Mouse (Mus musculus): ENCODE results near the gene Asb11.

The Asb11 gene

GRCm38 (mm10) chrX:164445601-164446000 lies 8.8 kb downstream of the Asb11 start:
- no peak for DNase-seq (ENCODE audit: low read depth, low spot score)

GRCm38 (mm10) chrX:164446106-164446551 lies 9.3 kb downstream of the Asb11 start:
- DNase-seq (ENCODE audit: low read depth, low spot score) = no peak

- DNase-seq (ENCODE audit: low read depth, low spot score) = no peak
These were observed 10.3 kb downstream of the Asb11 start for GRCm38 (mm10) chrX:164446835-164447681.

DNA sequence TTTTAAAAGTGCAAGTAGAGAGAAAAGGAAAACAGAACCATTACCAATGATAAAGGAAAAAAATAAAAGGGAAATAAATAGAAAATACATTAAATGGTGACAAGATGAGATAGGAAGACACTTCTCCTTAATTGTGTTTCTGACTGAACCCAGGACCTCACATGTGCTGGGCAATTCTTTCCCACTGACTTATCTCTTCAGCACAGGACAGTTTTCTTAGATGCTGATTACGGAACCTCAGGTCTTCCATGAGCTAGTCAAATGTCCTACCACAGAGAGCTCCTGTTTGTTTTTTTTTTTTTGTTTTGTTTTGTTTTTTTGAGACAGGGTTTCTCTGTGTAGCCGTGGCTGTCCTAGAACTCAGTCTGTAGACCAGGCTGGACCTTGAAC lies 10.9 kb downstream of the Asb11 start:
- no peak for DNase-seq (ENCODE audit: low read depth, low spot score)

DNA sequence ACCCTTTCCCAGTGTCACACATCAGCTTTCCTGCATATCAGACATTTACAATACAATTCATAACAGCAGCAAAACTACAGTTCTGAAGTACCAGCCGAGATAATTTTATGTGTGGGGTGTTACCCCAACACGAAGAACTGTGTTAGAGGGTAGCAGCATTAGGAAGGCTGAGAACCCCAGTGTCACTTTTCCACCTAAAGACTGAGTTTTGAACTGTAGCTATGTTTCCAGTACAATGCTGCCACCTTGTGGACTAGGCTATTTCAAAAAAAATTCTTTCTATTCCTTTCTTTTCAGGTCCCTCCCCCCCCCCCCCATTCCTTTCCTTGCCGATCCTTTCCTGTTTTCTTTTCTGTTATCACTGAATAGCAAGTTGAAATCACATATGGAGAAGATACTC lies 12.4 kb downstream of the Asb11 start:
- DNase-seq (ENCODE audit: low read depth, low spot score) = no peak

DNA sequence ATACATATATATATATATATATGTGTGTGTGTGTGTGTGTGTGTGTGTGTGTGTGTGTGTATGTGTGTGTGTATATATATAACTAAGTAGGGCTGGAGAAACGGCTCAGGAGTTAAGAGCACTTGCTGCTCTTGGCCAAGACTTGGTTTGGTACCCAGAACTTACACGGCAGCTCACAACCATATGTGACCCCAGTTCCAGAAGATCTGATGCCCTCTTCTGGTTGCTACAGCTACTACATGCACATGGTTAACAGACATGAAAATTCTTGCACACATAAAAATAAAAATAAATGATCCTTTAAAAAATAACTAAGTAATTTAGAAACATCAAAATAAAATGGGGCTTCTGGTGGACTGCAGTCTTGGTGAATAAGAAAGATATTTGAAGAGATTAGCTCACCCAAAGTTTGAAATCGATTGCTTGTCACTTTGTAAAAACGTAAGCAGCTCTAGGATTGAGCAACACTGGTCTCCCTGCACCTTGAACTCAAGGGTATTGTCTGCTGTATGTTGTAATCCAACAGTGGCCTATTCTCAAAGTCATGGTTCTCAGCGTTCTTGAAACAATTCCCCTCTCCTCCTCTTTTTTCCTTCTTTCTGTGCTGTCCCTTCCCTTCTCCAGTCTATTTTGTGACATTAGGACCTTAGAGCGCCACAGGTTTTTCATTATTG lies 22.5 kb downstream of the Asb11 start:
- no peak for DNase-seq (ENCODE audit: low read depth, low spot score)

GRCm38 (mm10) chrX:164502258-164502657 lies 65.5 kb downstream of the Asb11 start:
- DNase-seq (ENCODE audit: low read depth, low spot score) = no peak

GRCm38 (mm10) chrX:164505709-164506498 lies 69.1 kb downstream of the Asb11 start, which contains the start of gene Asb9:
Asb9 (plus strand) TSS chrX:164506327.
- no peak for DNase-seq (ENCODE audit: low read depth, low spot score)

- no peak for DNase-seq (ENCODE audit: low read depth, low spot score)
These were observed 70.3 kb downstream of the Asb11 start for GRCm38 (mm10) chrX:164507068-164507467.

DNA sequence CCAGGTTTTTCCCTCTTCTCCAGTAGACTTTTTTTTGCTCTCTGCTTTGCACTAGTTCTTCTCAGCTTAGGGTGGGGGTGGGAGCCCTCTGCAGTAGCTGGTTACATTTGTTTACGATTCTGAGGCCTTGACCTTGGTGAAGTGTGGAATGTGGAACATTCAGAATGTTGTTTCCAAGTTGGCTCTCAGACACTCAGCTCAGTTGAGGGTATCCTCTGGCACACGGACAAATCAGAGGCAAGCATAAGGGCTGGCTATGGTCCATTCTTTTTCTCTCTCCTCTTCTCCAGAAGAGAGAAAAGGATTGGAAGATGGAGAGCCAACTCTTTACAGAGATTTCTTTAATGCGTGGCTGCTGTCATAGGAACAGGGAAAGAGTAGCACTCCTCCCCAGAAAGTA lies 71.9 kb downstream of the Asb11 start:
- no peak for DNase-seq (ENCODE audit: low read depth, low spot score)
